Mouse (Mus musculus) olfactory bulb, adult 2 months (tissue): ENCODE data around the gene Sox6. TPM values are rescaled to one million over a fixed set of nuclear protein-coding genes. Genes with fewer than 3 reads are reported as not detected.
A peak's percentile ranks its signal among the peaks of the same experiment; 100 is the strongest.

ENCODE experiments used
- H3K27ac ChIP-seq: fragments of 200-500 bp; 2 replicates; pipeline ENCODE4 v1.5.1; 2012; ENCODE audit warnings: low read depth, low read length; ENCODE audit not compliant: insufficient read depth
- H3K4me1 ChIP-seq: fragments of 200-500 bp; 2 replicates; pipeline ENCODE4 v1.6.1; 2012; ENCODE audit warnings: low read length; ENCODE audit not compliant: control insufficient read depth, insufficient read depth
- H3K4me3 ChIP-seq: fragments of 200-500 bp; 2 replicates; pipeline ENCODE4 v1.5.1; 2012; ENCODE audit warnings: mild to moderate bottlenecking, low read depth, low read length, moderate library complexity; ENCODE audit not compliant: insufficient read depth
- CTCF ChIP-seq: fragments of 200-500 bp; IDR thresholded peaks from 2 replicates; pipeline ENCODE4 v1.5.1; 2012; ENCODE audit warnings: low read depth, mild to moderate bottlenecking, low read length, moderate library complexity; ENCODE audit not compliant: insufficient read depth
- POLR2A ChIP-seq: fragments of 200-500 bp; IDR thresholded peaks from 2 replicates; pipeline ENCODE4 v1.6.1; 2012; ENCODE audit warnings: mild to moderate bottlenecking, low read depth, low read length, moderate library complexity; ENCODE audit not compliant: insufficient read depth
- WGBS: fragments of 180-500 bp; shearing (Covaris S2); methylation state at CpG from one replicate; pipeline ENCODE4 v1.1.7; 2018; 5-methylcytosine and 5-hydroxymethylcytosine counted together
- polyA plus RNA-seq: library from polyadenylated mRNA; stranded (reverse); fragments of >200 nt; gene quantifications from 2 replicates; pipeline ENCODE4 v1.2.4, GENCODE M21; 2012; ENCODE audit warnings: low replicate concordance; ENCODE audit not compliant: missing spikeins, insufficient read depth, insufficient read length

The Sox6 gene
- polyA plus RNA-seq, 1 experiment = not detected

GRCm38 (mm10) chr7:116035504-116035903 is 3.1 kb downstream of the Sox6 start:
- peaks cover 40% of the 10 kb centered on the region for H3K4me1 ChIP-seq
- 87% methylated on average over 4 of the region's 4 CpGs for WGBS
- H3K4me3 ChIP-seq = no peak overlapping the region
- no peak overlapping the region for H3K27ac ChIP-seq
- no peak for TF ChIP-seq CTCF
- no peak for TF ChIP-seq POLR2A

- TF ChIP-seq POLR2A (no peak), CTCF (no peak)
- Histone ChIP-seq H3K27ac (no peak overlapping the region), H3K4me1 (peaks cover 32% of the 10 kb centered on the region), H3K4me3 (peak overlapping the region; percentile 28)
- under 1% methylated on average over 25 of the region's 25 CpGs for WGBS
Measured at GRCm38 (mm10) chr7:116034282-116034758, 4.3 kb downstream of the Sox6 start.

GRCm38 (mm10) chr7:116033371-116034241 is 5.0 kb downstream of the Sox6 start:
- under 1% methylated on average over 54 of the region's 54 CpGs for WGBS
- no peak for TF ChIP-seq CTCF
- Histone ChIP-seq H3K4me3 (peak overlapping the region; percentile 28), H3K4me1 (peaks cover 29% of the 10 kb centered on the region), H3K27ac (no peak overlapping the region)

- no peak overlapping the region for H3K27ac ChIP-seq
- H3K4me1 ChIP-seq = peaks cover 29% of the 10 kb centered on the region
- TF ChIP-seq POLR2A (no peak), CTCF (peak; percentile 60; the same call in 1 of the 2 replicates)
- no peak overlapping the region for H3K4me3 ChIP-seq
- WGBS = 2% methylated on average over 11 of the region's 11 CpGs
Measured at GRCm38 (mm10) chr7:116032596-116033307, 5.8 kb downstream of the Sox6 start.

GRCm38 (mm10) chr7:116031718-116032595 is 6.6 kb downstream of the Sox6 start:
- WGBS = under 1% methylated on average over 65 of the region's 65 CpGs
- TF ChIP-seq POLR2A = no peak
- TF ChIP-seq CTCF = no peak

GRCm38 (mm10) chr7:116031388-116031717 is 7.2 kb downstream of the Sox6 start:
- Histone ChIP-seq H3K27ac (peak overlapping the region; percentile 33; the same call in 1 of the 2 replicates), H3K4me3 (peak overlapping the region; percentile 45), H3K4me1 (peaks cover 29% of the 10 kb centered on the region)
- WGBS = 3% methylated on average over 14 of the region's 14 CpGs
- no peak for TF ChIP-seq POLR2A
- no peak for TF ChIP-seq CTCF

More at GRCm38 (mm10) chr7:116031718-116032595, 6.6 kb downstream of the Sox6 start:
- Histone ChIP-seq H3K27ac (0 out of 2 replicates have a peak overlapping the region, but pooled peaks have one; percentile 1), H3K4me1 (peaks cover 29% of the 10 kb centered on the region), H3K4me3 (peak overlapping the region; percentile 45)

GRCm38 (mm10) chr7:116030597-116031387 is 7.8 kb downstream of the Sox6 start:
- H3K4me1 ChIP-seq = peaks cover 29% of the 10 kb centered on the region
- TF ChIP-seq CTCF (no peak), POLR2A (no peak)
- peak overlapping the region; percentile 33; the same call in 1 of the 2 replicates for H3K27ac ChIP-seq
- 52% methylated on average over 26 of the region's 26 CpGs for whole genome bisulfite sequencing
- H3K4me3 ChIP-seq = peak overlapping the region; percentile 17; the same call in 1 of the 2 replicates

- Histone ChIP-seq H3K4me1 (peaks cover 29% of the 10 kb centered on the region), H3K27ac (no peak overlapping the region), H3K4me3 (no peak overlapping the region)
- no peak for TF ChIP-seq CTCF
- TF ChIP-seq POLR2A = no peak
- 81% methylated on average over 3 of the region's 3 CpGs for WGBS
Measured at GRCm38 (mm10) chr7:116029991-116030390, 8.6 kb downstream of the Sox6 start.

- Histone ChIP-seq H3K4me1 (no peaks in the 10 kb centered on the region), H3K4me3 (no peak overlapping the region), H3K27ac (no peak overlapping the region)
- TF ChIP-seq POLR2A (no peak), CTCF (no peak)
- WGBS = 89% methylated on average over 4 of the region's 4 CpGs
Measured at GRCm38 (mm10) chr7:116002726-116003125, 35.9 kb downstream of the Sox6 start.
